Mouse (Mus musculus): ENCODE data around the gene Soat2. TPM values are rescaled to one million over a fixed set of nuclear protein-coding genes. Genes with fewer than 3 reads are reported as not detected.
A peak's percentile ranks its signal among the peaks of the same experiment; 100 is the strongest.

Soat2 gene
- 0.09 and 0.24 TPM in 2 replicates for polyA plus RNA-seq (2014; fragmentation: Nextera tagmentation; extraction: Ambion mirVana)

GRCm38 (mm10) chr15:102150301-102151135, at the start of gene Soat2:
Gene Soat2, plus strand, starts transcription at chr15:102150526.
- Histone ChIP-seq H3K9ac (ENCODE audit: low read length) (peak within 1 kb of the TSS; percentile 40), H3K27ac (replicated peaks; ENCODE audit: low read depth, low read length) (no peak within 1 kb of the TSS), H3K9me3 (ENCODE audit: control insufficient read depth, low read length) (no peaks in the 10 kb centered on the region), H3K4me2 (ENCODE audit: low read depth, severe bottlenecking) (no peak within 1 kb of the TSS), H3K4me1 (ENCODE audit: control insufficient read depth, insufficient read depth, low read length) (peaks cover 12% of the 10 kb centered on the region), H3K27me3 (ENCODE audit: control insufficient read depth, insufficient read depth, low read length) (peaks cover 6% of the 10 kb centered on the region), H3K4me3 (ENCODE audit: low read depth, low read length) (no peak within 1 kb of the TSS), H3K36me3 (ENCODE audit: control insufficient read depth, insufficient read depth, low read length) (no peaks in the 10 kb centered on the region)
- no peak for ATAC-seq (ENCODE audit: insufficient number of reproducible peaks, low FRiP score, low TSS enrichment, low read depth)
- 46% methylated on average over 20 of the region's 20 CpGs for WGBS
- DNase-seq (ENCODE audit: low spot score) = no peak

- ATAC-seq (ENCODE audit: insufficient number of reproducible peaks, low FRiP score, low TSS enrichment, low read depth) (0 out of 2 replicates have a peak, but pooled peaks have one; percentile 22), DNase-seq (ENCODE audit: low spot score) (peak; percentile 42)
- Histone ChIP-seq H3K27ac (replicated peaks; ENCODE audit: low read depth, low read length) (peak overlapping the region; percentile 94), H3K36me3 (ENCODE audit: control insufficient read depth, insufficient read depth, low read length) (peaks cover 8% of the 10 kb centered on the region; the same call in 1 of the 2 replicates), H3K9me3 (ENCODE audit: control insufficient read depth, low read length) (no peaks in the 10 kb centered on the region), H3K27me3 (ENCODE audit: control insufficient read depth, insufficient read depth, low read length) (no peaks in the 10 kb centered on the region), H3K4me3 (ENCODE audit: low read depth, low read length) (peak overlapping the region; percentile 37), H3K4me1 (ENCODE audit: control insufficient read depth, insufficient read depth, low read length) (peaks cover 55% of the 10 kb centered on the region), H3K4me2 (ENCODE audit: low read depth, severe bottlenecking) (peak overlapping the region; percentile 72), H3K9ac (ENCODE audit: low read length) (no peak overlapping the region; the same call in 1 of the 2 replicates)
- 22% methylated on average over 10 of the region's 10 CpGs for WGBS
Observed at GRCm38 (mm10) chr15:102100996-102101671, 49.2 kb upstream of the Soat2 start.

- H3K27me3 ChIP-seq (ENCODE audit: control insufficient read depth, insufficient read depth, low read length) = no peaks in the 10 kb centered on the region
- no peak for ATAC-seq (ENCODE audit: insufficient number of reproducible peaks, low FRiP score, low TSS enrichment, low read depth)
- no peak for DNase-seq (ENCODE audit: low spot score)
- H3K27ac ChIP-seq (replicated peaks; ENCODE audit: low read depth, low read length) = peak overlapping the region; percentile 94
- H3K4me2 ChIP-seq (ENCODE audit: low read depth, severe bottlenecking) = peak overlapping the region; percentile 56
- no peaks in the 10 kb centered on the region for H3K9me3 ChIP-seq (ENCODE audit: control insufficient read depth, low read length)
- H3K4me3 ChIP-seq (ENCODE audit: low read depth, low read length) = no peak overlapping the region
- WGBS = 32% methylated on average over 11 of the region's 11 CpGs
- no peak overlapping the region; the same call in 1 of the 2 replicates for H3K9ac ChIP-seq (ENCODE audit: low read length)
- H3K36me3 ChIP-seq (ENCODE audit: control insufficient read depth, insufficient read depth, low read length) = peaks cover 2% of the 10 kb centered on the region; the same call in 1 of the 2 replicates
- peaks cover 62% of the 10 kb centered on the region for H3K4me1 ChIP-seq (ENCODE audit: control insufficient read depth, insufficient read depth, low read length)
Observed at GRCm38 (mm10) chr15:102101672-102102541, 48.4 kb upstream of the Soat2 start.

GRCm38 (mm10) chr15:102102548-102103121, 47.7 kb upstream of the Soat2 start:
- Histone ChIP-seq H3K4me3 (ENCODE audit: low read depth, low read length) (peak overlapping the region; percentile 28), H3K4me2 (ENCODE audit: low read depth, severe bottlenecking) (peak overlapping the region; percentile 56), H3K36me3 (ENCODE audit: control insufficient read depth, insufficient read depth, low read length) (0 out of 2 replicates have a peak, but pooled peaks cover 2% of the 10 kb centered on the region), H3K27me3 (ENCODE audit: control insufficient read depth, insufficient read depth, low read length) (no peaks in the 10 kb centered on the region), H3K9me3 (ENCODE audit: control insufficient read depth, low read length) (no peaks in the 10 kb centered on the region), H3K9ac (ENCODE audit: low read length) (peak overlapping the region; percentile 64), H3K4me1 (ENCODE audit: control insufficient read depth, insufficient read depth, low read length) (peaks cover 62% of the 10 kb centered on the region), H3K27ac (replicated peaks; ENCODE audit: low read depth, low read length) (peak overlapping the region; percentile 94)
- WGBS = 8% methylated on average over 6 of the region's 6 CpGs
- DNase-seq (ENCODE audit: low spot score) = no peak
- no peak for ATAC-seq (ENCODE audit: insufficient number of reproducible peaks, low FRiP score, low TSS enrichment, low read depth)

- no peaks in the 10 kb centered on the region for H3K36me3 ChIP-seq (ENCODE audit: control insufficient read depth, insufficient read depth, low read length)
- peak overlapping the region; percentile 28 for H3K4me3 ChIP-seq (ENCODE audit: low read depth, low read length)
- H3K9ac ChIP-seq (ENCODE audit: low read length) = peak overlapping the region; percentile 64
- DNase-seq (ENCODE audit: low spot score) = peak; percentile 61
- H3K4me1 ChIP-seq (ENCODE audit: control insufficient read depth, insufficient read depth, low read length) = peaks cover 54% of the 10 kb centered on the region
- whole genome bisulfite sequencing = 4% methylated on average over 14 of the region's 14 CpGs
- H3K4me2 ChIP-seq (ENCODE audit: low read depth, severe bottlenecking) = peak overlapping the region; percentile 56
- no peaks in the 10 kb centered on the region for H3K9me3 ChIP-seq (ENCODE audit: control insufficient read depth, low read length)
- no peaks in the 10 kb centered on the region for H3K27me3 ChIP-seq (ENCODE audit: control insufficient read depth, insufficient read depth, low read length)
- no peak for ATAC-seq (ENCODE audit: insufficient number of reproducible peaks, low FRiP score, low TSS enrichment, low read depth)
- peak overlapping the region; percentile 94 for H3K27ac ChIP-seq (replicated peaks; ENCODE audit: low read depth, low read length)
Observed at GRCm38 (mm10) chr15:102103371-102103946, 46.9 kb upstream of the Soat2 start.

- Histone ChIP-seq H3K4me3 (ENCODE audit: low read depth, low read length) (peak overlapping the region; percentile 28; the same call in 1 of the 2 replicates), H3K4me1 (ENCODE audit: control insufficient read depth, insufficient read depth, low read length) (peaks cover 53% of the 10 kb centered on the region), H3K36me3 (ENCODE audit: control insufficient read depth, insufficient read depth, low read length) (no peaks in the 10 kb centered on the region), H3K9me3 (ENCODE audit: control insufficient read depth, low read length) (no peaks in the 10 kb centered on the region), H3K9ac (ENCODE audit: low read length) (peak overlapping the region; percentile 64), H3K4me2 (ENCODE audit: low read depth, severe bottlenecking) (peak overlapping the region; percentile 56), H3K27ac (replicated peaks; ENCODE audit: low read depth, low read length) (0 out of 2 replicates have a peak overlapping the region, but pooled peaks have one; percentile 94), H3K27me3 (ENCODE audit: control insufficient read depth, insufficient read depth, low read length) (no peaks in the 10 kb centered on the region)
- no peak for ATAC-seq (ENCODE audit: insufficient number of reproducible peaks, low FRiP score, low TSS enrichment, low read depth)
- 22% methylated on average over 12 of the region's 12 CpGs for WGBS
- peak; percentile 48 for DNase-seq (ENCODE audit: low spot score)
Observed at GRCm38 (mm10) chr15:102103947-102104555, 46.3 kb upstream of the Soat2 start.

GRCm38 (mm10) chr15:102105360-102105759, 45.0 kb upstream of the Soat2 start:
- Histone ChIP-seq H3K4me2 (ENCODE audit: low read depth, severe bottlenecking) (no peak overlapping the region), H3K4me3 (ENCODE audit: low read depth, low read length) (no peak overlapping the region), H3K9ac (ENCODE audit: low read length) (no peak overlapping the region), H3K4me1 (ENCODE audit: control insufficient read depth, insufficient read depth, low read length) (peaks cover 49% of the 10 kb centered on the region), H3K27ac (replicated peaks; ENCODE audit: low read depth, low read length) (no peak overlapping the region), H3K9me3 (ENCODE audit: control insufficient read depth, low read length) (no peaks in the 10 kb centered on the region), H3K36me3 (ENCODE audit: control insufficient read depth, insufficient read depth, low read length) (no peaks in the 10 kb centered on the region), H3K27me3 (ENCODE audit: control insufficient read depth, insufficient read depth, low read length) (no peaks in the 10 kb centered on the region)
- DNase-seq (ENCODE audit: low spot score) = no peak
- ATAC-seq (ENCODE audit: insufficient number of reproducible peaks, low FRiP score, low TSS enrichment, low read depth) = no peak
- WGBS = 76% methylated on average over 5 of the region's 5 CpGs
